Mouse (Mus musculus) E14TG2a.4 (cell line): Measurements from ENCODE around the gene Tmem18.

Source experiments
- H3K27me3 ChIP-seq: 2 replicates; pipeline ENCODE4 v1.6.1; 2014; ENCODE audit warnings: low read length, control low read depth; ENCODE audit not compliant: insufficient read depth
- H3K36me3 ChIP-seq: 2 replicates; pipeline ENCODE4 v1.6.1; 2014; ENCODE audit warnings: low read length, control low read depth; ENCODE audit not compliant: insufficient read depth
- H3K4me1 ChIP-seq: replicated peaks from 2 replicates; pipeline ENCODE4 v1.6.1; 2014; ENCODE audit warnings: low read depth, low read length, control low read depth
- H3K4me3 ChIP-seq: replicated peaks from 2 replicates; pipeline ENCODE4 v1.5.1; 2014; ENCODE audit warnings: mild to moderate bottlenecking, low read length
- H3K9me3 ChIP-seq: 2 replicates; pipeline ENCODE4 v1.6.1; 2014; ENCODE audit warnings: low read length, control low read depth
- CTCF ChIP-seq: conservative IDR thresholded peaks from 2 replicates; pipeline ENCODE4 v1.5.1; 2014; ENCODE audit warnings: low read length
- NANOG ChIP-seq: IDR thresholded peaks from 2 replicates; pipeline ENCODE4 v1.6.1; 2014; ENCODE audit warnings: borderline replicate concordance, low read length, mixed read lengths
- POU5F1 ChIP-seq: IDR thresholded peaks from 2 replicates; pipeline ENCODE4 v1.6.1; 2014; ENCODE audit warnings: low read length, borderline replicate concordance

Tmem18 gene

DNA sequence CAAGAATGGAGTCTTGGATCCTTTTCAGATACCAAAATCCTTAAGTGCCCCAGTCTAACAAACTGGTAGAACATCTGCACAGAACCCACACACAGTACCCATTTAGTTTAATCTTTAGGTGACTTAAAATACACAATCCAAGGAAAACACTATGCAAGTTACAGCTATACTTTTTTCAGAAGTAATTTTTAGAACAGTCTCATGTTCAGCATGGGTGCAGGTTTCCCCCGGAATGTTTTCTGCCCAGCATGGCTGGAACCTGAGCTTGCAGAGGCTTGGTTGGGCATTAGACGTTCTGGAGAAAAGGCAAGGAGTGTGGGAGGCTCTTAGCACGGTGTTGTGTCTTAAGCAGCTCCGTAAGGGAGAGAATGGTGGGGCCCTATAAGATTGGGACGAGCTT lies 7.6 kb downstream of the Tmem18 start:
- Histone ChIP-seq H3K4me1 (no peaks in the 10 kb centered on the region), H3K9me3 (no peaks in the 10 kb centered on the region), H3K36me3 (peaks cover 25% of the 10 kb centered on the region), H3K27me3 (no peaks in the 10 kb centered on the region), H3K4me3 (no peak overlapping the region)
- TF ChIP-seq CTCF (no peak), NANOG (no peak), POU5F1 (no peak)

DNA sequence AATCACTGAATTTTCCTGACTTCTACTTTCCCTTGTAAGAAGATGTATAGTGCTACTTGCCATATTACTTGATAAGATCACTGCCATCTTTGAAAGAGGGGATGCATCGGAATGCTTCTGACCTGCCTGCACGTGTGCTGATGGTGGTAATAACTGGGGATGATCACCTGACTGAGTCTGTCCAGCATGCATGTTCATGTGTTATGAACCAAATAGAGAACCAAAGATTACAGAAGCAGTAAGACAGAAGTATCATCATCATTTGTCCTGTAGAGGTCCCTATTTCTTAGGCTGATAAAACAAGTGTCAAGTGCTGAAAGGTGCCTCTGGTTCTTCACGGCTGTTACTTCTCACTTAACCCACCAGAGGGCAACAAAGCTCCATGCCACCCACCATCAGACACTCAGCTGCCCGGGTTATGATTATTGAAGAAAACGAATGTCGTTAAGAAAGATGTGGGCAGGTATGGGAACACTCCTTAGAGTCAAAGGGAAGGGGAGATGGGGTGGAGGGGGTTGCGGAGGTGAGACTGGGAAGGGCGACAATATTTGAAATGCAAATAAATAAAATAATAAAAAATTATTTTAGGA lies 12.7 kb downstream of the Tmem18 start:
- Histone ChIP-seq H3K27me3 (peaks cover 3% of the 10 kb centered on the region; the same call in 1 of the 2 replicates), H3K9me3 (no peaks in the 10 kb centered on the region), H3K36me3 (no peaks in the 10 kb centered on the region), H3K4me1 (no peaks in the 10 kb centered on the region), H3K4me3 (no peak overlapping the region)
- TF ChIP-seq CTCF = peak; percentile 56
- TF ChIP-seq NANOG = no peak

DNA sequence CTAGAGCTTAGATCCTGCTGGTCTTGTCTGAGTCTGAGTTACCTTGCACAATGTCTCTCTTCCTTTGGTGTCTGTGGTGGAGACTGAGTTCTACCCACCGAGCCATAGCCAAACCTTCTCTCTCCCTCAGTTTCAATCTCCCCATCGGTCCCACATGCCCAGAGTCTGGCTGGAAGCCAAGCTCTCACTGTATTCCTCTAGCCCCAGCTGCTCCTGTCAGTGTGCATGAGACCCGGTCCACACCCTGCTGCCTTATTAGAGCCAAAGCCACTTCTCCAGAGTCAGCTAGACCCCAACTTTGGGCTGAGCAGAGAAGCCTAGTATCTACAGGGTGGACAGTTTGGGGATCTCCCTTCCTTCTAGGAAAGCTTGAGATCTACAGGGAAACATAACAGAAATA lies 14.7 kb downstream of the Tmem18 start:
- TF ChIP-seq NANOG (no peak), POU5F1 (no peak), CTCF (no peak)
- Histone ChIP-seq H3K27me3 (peaks cover 3% of the 10 kb centered on the region; the same call in 1 of the 2 replicates), H3K4me3 (no peak overlapping the region), H3K4me1 (no peaks in the 10 kb centered on the region), H3K36me3 (no peaks in the 10 kb centered on the region), H3K9me3 (no peaks in the 10 kb centered on the region)

DNA sequence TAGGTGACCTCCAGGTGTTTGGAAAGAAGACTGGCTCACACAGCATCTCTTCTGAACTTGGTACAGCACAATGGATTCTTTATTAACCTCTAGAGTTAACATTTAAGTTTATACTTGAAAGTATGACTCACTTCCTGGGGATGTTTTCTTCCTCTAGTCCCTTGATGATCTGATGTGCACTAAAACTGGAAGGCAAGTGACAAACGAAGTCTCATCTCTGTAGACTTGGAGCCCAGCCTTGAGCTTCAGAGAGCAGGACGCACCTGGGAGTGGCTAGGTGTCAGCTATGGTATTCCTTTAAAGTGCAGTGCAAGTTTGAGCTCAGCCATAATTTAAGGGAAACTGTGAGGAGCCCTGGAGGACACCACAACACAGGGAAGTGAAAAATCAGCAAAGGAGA lies 15.2 kb downstream of the Tmem18 start:
- Histone ChIP-seq H3K36me3 (no peaks in the 10 kb centered on the region), H3K4me1 (no peaks in the 10 kb centered on the region), H3K9me3 (no peaks in the 10 kb centered on the region), H3K27me3 (peaks cover 3% of the 10 kb centered on the region; the same call in 1 of the 2 replicates), H3K4me3 (no peak overlapping the region)
- no peak for TF ChIP-seq NANOG
- no peak for TF ChIP-seq CTCF
- TF ChIP-seq POU5F1 = no peak

DNA sequence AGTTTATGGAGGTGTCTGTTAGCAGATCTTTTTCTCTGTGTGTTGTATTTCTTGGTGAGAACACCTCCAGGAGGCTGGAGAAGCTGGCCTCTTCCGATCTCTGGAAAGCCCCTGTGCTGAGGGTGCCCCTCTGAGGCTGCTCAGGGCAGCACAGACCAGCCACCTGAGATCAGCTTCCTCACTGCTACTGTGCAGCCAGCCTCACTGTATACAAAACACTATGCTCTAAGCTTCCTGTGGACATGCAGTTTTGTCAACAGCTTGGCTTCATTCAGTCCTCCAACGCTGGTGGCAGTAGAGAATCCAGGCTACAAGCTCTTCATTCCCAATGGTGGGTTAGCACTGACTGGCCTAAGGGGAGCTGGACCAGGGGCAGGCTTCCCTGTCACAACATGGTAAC lies 15.8 kb downstream of the Tmem18 start:
- no peaks in the 10 kb centered on the region for H3K36me3 ChIP-seq
- no peaks in the 10 kb centered on the region for H3K9me3 ChIP-seq
- peaks cover 3% of the 10 kb centered on the region; the same call in 1 of the 2 replicates for H3K27me3 ChIP-seq
- TF ChIP-seq POU5F1 (no peak), NANOG (no peak), CTCF (no peak)
- H3K4me3 ChIP-seq = no peak overlapping the region
- H3K4me1 ChIP-seq = no peaks in the 10 kb centered on the region

DNA sequence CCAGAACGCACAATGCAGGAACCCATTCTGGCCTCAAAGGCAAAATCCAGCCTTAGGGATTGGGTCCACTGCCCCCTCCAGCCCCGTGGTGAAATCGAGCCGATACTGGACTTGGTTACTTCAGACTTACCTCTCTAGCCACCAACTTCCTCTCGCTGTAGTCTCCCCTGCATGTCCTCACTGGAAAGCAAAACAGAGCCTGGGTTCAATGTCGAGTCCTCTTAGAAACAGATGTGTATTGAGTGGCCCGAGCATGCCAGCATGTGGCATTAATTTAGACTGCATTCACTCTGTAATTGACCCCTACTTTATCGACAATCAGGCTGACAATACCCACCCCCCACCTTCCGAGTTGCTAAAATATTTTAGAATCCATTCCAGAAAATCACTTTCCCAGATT lies 19.8 kb downstream of the Tmem18 start:
- no peak for TF ChIP-seq POU5F1
- TF ChIP-seq CTCF = no peak
- TF ChIP-seq NANOG = no peak
- no peaks in the 10 kb centered on the region for H3K9me3 ChIP-seq
- no peak overlapping the region for H3K4me3 ChIP-seq
- no peaks in the 10 kb centered on the region for H3K4me1 ChIP-seq
- H3K36me3 ChIP-seq = no peaks in the 10 kb centered on the region
- peaks cover 1% of the 10 kb centered on the region; the same call in 1 of the 2 replicates for H3K27me3 ChIP-seq

DNA sequence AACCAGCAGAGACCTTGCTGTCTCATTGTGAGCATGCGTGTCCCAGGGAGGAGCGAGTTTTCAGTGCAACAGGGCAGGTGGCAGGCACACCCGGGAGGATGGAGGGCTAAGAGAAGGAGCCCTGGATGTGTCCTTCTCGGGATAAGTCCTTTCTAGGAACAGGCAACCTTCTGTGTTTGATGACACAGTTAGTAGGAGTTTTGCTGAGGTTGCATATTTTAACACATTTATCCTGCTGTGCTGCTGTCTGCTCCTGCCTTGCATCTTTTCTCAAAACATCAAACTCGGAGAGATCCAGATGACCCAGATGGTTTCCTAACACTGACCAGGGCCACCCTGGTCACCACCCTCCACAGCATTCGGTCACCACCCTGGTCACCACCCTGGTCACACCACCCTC lies 20.6 kb downstream of the Tmem18 start:
- TF ChIP-seq POU5F1 (no peak), CTCF (no peak), NANOG (no peak)
- H3K27me3 ChIP-seq = no peaks in the 10 kb centered on the region
- H3K4me1 ChIP-seq = no peaks in the 10 kb centered on the region
- H3K9me3 ChIP-seq = no peaks in the 10 kb centered on the region
- H3K36me3 ChIP-seq = no peaks in the 10 kb centered on the region
- no peak overlapping the region for H3K4me3 ChIP-seq

DNA sequence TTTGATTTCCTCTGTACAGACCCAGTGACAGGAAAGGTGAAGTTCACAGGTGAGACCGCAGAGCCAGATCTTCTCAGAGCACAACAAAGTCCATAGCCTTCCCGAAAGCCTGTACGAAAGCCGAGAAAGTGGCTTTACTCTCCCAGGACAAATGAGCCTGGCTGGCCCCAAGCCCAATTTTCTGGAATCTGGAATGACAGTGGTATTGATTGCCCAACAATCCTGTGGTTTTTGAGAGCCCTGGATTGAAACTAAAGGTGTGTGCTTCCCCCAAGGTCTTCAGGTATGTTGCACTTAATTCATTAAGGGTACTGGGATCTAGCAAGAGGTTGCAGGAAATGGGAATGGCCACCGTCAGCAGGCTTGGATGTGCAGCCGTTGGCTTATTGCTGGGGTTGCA lies 21.7 kb downstream of the Tmem18 start:
- H3K4me1 ChIP-seq = no peaks in the 10 kb centered on the region
- TF ChIP-seq NANOG (no peak), CTCF (no peak), POU5F1 (no peak)
- H3K4me3 ChIP-seq = no peak overlapping the region

DNA sequence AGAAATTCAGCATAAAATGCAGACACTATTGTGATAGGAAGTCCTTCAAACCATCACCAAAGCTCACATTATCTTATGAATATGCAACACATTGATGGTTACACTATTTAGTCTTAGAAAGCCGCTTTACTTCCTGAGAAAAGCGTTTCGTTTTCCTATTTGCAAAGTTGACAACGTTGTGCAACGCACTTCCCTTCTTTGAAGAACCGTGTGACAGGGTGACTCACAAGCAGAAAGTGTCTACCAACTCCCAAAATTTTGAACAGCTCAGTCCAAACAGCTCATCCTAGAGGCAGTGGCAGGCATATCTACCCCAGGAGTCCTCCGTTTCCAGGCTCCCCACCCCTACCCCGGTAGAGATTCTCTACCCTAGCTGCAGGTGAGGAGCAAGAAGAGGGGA lies 22.5 kb downstream of the Tmem18 start:
- no peaks in the 10 kb centered on the region for H3K36me3 ChIP-seq
- no peaks in the 10 kb centered on the region for H3K9me3 ChIP-seq
- H3K4me1 ChIP-seq = no peaks in the 10 kb centered on the region
- H3K27me3 ChIP-seq = no peaks in the 10 kb centered on the region
- no peak for TF ChIP-seq CTCF
- no peak for TF ChIP-seq NANOG
- TF ChIP-seq POU5F1 = no peak
- H3K4me3 ChIP-seq = no peak overlapping the region

More for the DNA sequence above, 21.7 kb downstream of the Tmem18 start:
- Histone ChIP-seq H3K9me3 (no peaks in the 10 kb centered on the region), H3K36me3 (no peaks in the 10 kb centered on the region), H3K27me3 (no peaks in the 10 kb centered on the region)
